Mouse (Mus musculus): Measurements from ENCODE around the gene Large1.

- TF ChIP-seq CTCF (IDR thresholded peaks at IDR 0.05; ENCODE audit: insufficient read depth, low read length): no peak
- TF ChIP-seq POLR2A (IDR thresholded peaks at IDR 0.05; ENCODE audit: borderline replicate concordance, extremely low read depth, low read depth, low read length): no peak
These were observed 551.8 kb downstream of the Large1 start for GRCm38 (mm10) chr8:72801583-72801982.
